Mouse (Mus musculus) liver, embryonic 13.5 days (tissue): ENCODE data around the gene Gas7. TPM values are rescaled to one million over a fixed set of nuclear protein-coding genes. Genes with fewer than 3 reads are reported as not detected.
A peak's percentile ranks its signal among the peaks of the same experiment; 100 is the strongest.

ENCODE experiments used
- ATAC-seq: fragments of 200-750 bp; cut with Nextera tagmentation; 2 replicates; pipeline ENCODE4 v1.8.0; 2017; ENCODE audit warnings: low read depth, mild to moderate bottlenecking, moderate number of reproducible peaks, moderate library complexity
- DNase-seq: peaks from one replicate; pipeline ENCODE4 v3.0.0; 2022
- H3K27ac ChIP-seq: fragments of 300-500 bp; sonication (generic); 2 replicates; pipeline ENCODE4 v1.5.1; 2015; ENCODE audit warnings: moderate library complexity, mild to moderate bottlenecking, inconsistent platforms
- H3K27me3 ChIP-seq: fragments of 300-500 bp; sonication (generic); 2 replicates; pipeline ENCODE4 v1.6.1; 2015; ENCODE audit warnings: mild to moderate bottlenecking, inconsistent platforms
- H3K36me3 ChIP-seq: fragments of 300-500 bp; sonication (generic); 2 replicates; pipeline ENCODE4 v1.6.1; 2015; ENCODE audit warnings: mild to moderate bottlenecking, inconsistent platforms
- H3K4me1 ChIP-seq: fragments of 300-500 bp; sonication (generic); replicated peaks from 2 replicates; pipeline ENCODE4 v1.6.1; 2015; ENCODE audit warnings: inconsistent platforms
- H3K4me2 ChIP-seq: fragments of 300-500 bp; sonication (generic); 2 replicates; pipeline ENCODE4 v1.6.1; 2015; ENCODE audit warnings: inconsistent platforms, mild to moderate bottlenecking, moderate library complexity
- H3K4me3 ChIP-seq: fragments of 300-500 bp; sonication (generic); replicated peaks from 2 replicates; pipeline ENCODE4 v1.5.1; 2015; ENCODE audit warnings: mild to moderate bottlenecking, inconsistent platforms
- H3K9ac ChIP-seq: fragments of 300-500 bp; sonication (generic); 2 replicates; pipeline ENCODE4 v1.6.1; 2015; ENCODE audit warnings: mild to moderate bottlenecking, inconsistent platforms
- H3K9me3 ChIP-seq: fragments of 300-500 bp; sonication (generic); replicated peaks from 2 replicates; pipeline ENCODE4 v1.6.1; 2016; ENCODE audit warnings: inconsistent platforms
- WGBS: fragments of 180-500 bp; shearing (Covaris S2); methylation state at CpG from one replicate; pipeline ENCODE4 v1.1.7; 2015; ENCODE audit not compliant: insufficient replicate concordance; 5-methylcytosine and 5-hydroxymethylcytosine counted together
- polyA plus RNA-seq: library from polyadenylated mRNA; unstranded; fragments of >200 nt; fragmentation: Nextera tagmentation; extraction: Ambion mirVana; gene quantifications from 2 replicates; pipeline ENCODE4 v1.2.1, GENCODE M21; 2015

Gene Gas7
- polyA plus RNA-seq, result 1.5 TPM in 2 replicates

DNA sequence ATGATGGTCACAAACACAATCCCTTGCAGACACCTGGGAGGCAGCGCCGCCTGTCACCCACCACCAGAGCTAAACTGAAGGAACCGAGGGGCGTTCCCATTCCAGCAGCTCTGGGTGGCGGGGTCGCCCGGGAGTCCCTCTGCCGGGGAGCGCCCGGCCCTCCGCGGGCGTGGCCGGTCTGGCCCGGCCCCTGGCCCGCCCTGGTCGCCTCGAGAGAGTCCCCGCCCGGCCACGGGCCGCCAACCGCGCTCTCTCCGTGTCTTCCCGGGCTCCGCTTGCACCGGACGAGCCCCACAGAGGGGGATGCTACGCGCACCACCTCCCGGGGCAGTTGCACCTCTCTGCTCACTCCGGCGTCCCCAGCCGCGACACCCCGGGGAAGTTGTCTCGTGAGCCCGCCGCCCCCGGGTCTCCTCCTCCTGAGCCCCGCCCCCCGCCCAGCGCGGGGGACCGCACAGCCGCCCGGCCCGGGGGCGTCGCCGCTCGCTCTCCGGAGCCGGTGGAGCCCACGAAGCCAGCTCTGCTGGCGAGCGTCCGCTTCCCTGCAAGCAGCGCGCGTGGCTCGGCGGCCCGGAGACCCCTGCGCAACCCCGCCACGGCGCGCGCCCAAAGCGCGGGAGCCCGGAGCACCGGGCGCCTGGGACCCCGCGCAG is at the start of gene Gas7:
Gas7 (plus strand) TSS at position 564 of the 653 bp plus-strand sequence.
- DNase-seq (no peak), ATAC-seq (peak; percentile 61)
- Histone ChIP-seq H3K36me3 (no peaks in the 10 kb centered on the region), H3K4me1 (peaks cover 8% of the 10 kb centered on the region; the same call in 1 of the 2 replicates), H3K27ac (no peak within 1 kb of the TSS), H3K9ac (peak within 1 kb of the TSS; percentile 43), H3K9me3 (no peaks in the 10 kb centered on the region), H3K4me3 (peak within 1 kb of the TSS; percentile 59), H3K27me3 (peaks cover 39% of the 10 kb centered on the region), H3K4me2 (peak within 1 kb of the TSS; percentile 76)
- whole genome bisulfite sequencing, result under 1% methylated on average over 76 of the region's 78 CpGs

DNA sequence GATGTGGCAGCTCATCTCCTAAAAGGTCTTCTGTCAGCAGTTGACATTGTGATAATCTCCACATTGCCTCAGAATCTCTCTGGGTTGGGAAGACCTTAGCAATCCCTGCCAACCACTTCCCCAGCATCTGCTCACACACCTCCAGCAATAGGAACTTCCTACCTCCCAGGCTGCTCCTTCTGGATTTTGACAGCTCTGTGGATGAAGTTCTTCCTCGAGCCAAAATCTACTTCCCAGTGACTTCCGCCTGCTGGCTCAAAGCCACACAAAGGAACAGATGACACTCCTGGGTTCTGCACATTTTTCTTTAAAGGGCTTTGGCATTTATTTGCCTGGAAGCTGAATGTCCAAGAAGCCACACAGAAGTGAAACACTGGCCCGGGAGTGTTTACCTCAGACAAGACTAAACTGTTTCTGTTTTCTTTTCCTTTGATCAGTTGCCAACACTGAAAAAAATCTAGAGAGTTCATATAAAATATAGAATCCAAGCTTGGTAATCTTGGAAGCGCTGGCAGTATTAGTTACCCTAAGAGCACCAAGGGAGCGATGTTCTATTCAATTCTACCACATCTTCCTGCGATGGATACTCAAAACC is 40.8 kb upstream of the Gas7 start:
- H3K27ac ChIP-seq, result no peak overlapping the region
- no peak overlapping the region for H3K4me3 ChIP-seq
- H3K4me2 ChIP-seq, result no peak overlapping the region
- H3K9ac ChIP-seq, result no peak overlapping the region
- WGBS, result 59% methylated on average over 6 of the region's 6 CpGs
- H3K4me1 ChIP-seq, result no peaks in the 10 kb centered on the region
- H3K36me3 ChIP-seq, result no peaks in the 10 kb centered on the region
- ATAC-seq (no peak), DNase-seq (no peak)
- H3K27me3 ChIP-seq, result no peaks in the 10 kb centered on the region
- H3K9me3 ChIP-seq, result no peaks in the 10 kb centered on the region

GRCm38 (mm10) chr11:67423575-67423974 is 31.7 kb upstream of the Gas7 start:
- Histone ChIP-seq H3K27ac (no peak overlapping the region), H3K4me2 (no peak overlapping the region), H3K9ac (no peak overlapping the region), H3K27me3 (no peaks in the 10 kb centered on the region), H3K36me3 (no peaks in the 10 kb centered on the region), H3K9me3 (no peaks in the 10 kb centered on the region), H3K4me3 (no peak overlapping the region), H3K4me1 (no peaks in the 10 kb centered on the region)
- no peak for ATAC-seq
- WGBS, result 81% methylated on average over 13 of the region's 13 CpGs
- DNase-seq, result no peak

DNA sequence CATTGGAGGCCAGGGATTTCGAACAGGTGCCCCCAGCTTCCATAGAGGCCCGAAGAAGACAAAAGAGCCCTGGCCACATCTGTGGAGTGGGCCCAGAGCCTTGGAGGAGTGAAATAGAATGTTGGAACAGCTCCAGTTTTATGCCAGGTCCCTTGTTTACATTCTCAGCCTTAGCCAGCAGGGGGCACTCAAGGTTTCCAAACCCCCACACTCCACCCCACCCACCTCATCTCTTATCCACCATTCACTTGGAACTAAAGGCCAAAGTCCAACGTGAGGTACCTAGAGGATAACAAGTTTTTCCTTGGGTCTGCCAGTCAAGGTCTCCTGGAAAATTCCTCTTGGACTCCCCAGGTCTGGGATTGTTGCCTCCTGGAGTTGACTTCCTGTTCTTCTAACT is 27.0 kb upstream of the Gas7 start:
- Histone ChIP-seq H3K36me3 (no peaks in the 10 kb centered on the region), H3K27ac (no peak overlapping the region), H3K9me3 (no peaks in the 10 kb centered on the region), H3K9ac (no peak overlapping the region), H3K4me2 (no peak overlapping the region), H3K4me1 (no peaks in the 10 kb centered on the region), H3K27me3 (no peaks in the 10 kb centered on the region), H3K4me3 (no peak overlapping the region)
- WGBS, result 16% methylated on average over 3 of the region's 3 CpGs
- ATAC-seq, result no peak
- peak; percentile 11 for DNase-seq

DNA sequence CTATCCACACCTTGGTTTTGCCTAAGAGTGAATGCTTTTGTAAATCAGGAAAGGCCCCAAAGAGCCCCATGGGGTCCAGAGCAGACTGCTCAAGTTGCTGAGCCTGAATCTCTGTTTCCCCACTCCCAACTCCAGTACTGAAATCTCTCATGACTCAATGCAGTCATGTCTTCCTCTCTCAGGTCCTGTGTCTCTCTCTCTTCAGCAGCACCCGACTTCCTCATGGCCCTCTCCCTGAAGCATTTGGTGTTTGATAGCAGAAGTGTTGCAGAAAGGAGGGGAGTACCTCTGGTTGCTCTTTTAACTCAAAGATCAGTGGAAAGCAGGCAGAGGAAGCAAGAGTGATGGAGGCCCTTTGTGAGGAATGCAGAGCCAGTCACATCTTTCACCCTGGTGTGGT is 25.4 kb upstream of the Gas7 start:
- Histone ChIP-seq H3K27ac (no peak overlapping the region), H3K27me3 (no peaks in the 10 kb centered on the region), H3K9ac (no peak overlapping the region), H3K4me2 (no peak overlapping the region), H3K36me3 (no peaks in the 10 kb centered on the region), H3K4me1 (no peaks in the 10 kb centered on the region), H3K4me3 (no peak overlapping the region), H3K9me3 (no peaks in the 10 kb centered on the region)
- 15% methylated on average over 1 of the region's 1 CpGs for WGBS
- DNase-seq (no peak), ATAC-seq (no peak)

GRCm38 (mm10) chr11:67431116-67431645 is 24.1 kb upstream of the Gas7 start:
- no peaks in the 10 kb centered on the region for H3K36me3 ChIP-seq
- no peak overlapping the region for H3K9ac ChIP-seq
- H3K4me3 ChIP-seq, result no peak overlapping the region
- no peaks in the 10 kb centered on the region for H3K27me3 ChIP-seq
- DNase-seq, result no peak
- no peak for ATAC-seq
- no peaks in the 10 kb centered on the region for H3K4me1 ChIP-seq
- WGBS, result 44% methylated on average over 14 of the region's 14 CpGs
- H3K4me2 ChIP-seq, result no peak overlapping the region
- H3K27ac ChIP-seq, result no peak overlapping the region
- H3K9me3 ChIP-seq, result no peaks in the 10 kb centered on the region

DNA sequence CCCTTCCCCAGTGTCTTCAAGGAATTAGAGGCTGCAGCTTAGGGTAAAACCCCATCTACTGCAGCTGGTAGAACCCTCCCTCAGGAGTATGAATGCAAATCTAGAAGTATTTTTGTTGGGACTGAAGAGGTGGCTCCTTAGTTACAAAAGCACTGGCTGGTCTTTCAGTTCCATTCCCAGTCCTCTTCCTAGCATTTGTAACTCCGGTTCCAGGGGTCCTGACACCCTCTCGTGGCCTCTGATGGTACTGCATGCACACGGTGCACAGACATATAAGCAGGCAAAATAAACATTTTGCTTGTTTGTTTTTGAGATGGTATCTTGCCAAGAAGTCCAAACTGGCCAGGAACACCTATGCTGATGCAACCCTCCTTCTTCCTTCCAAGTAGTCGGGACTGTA is 23.4 kb upstream of the Gas7 start:
- WGBS, result 57% methylated on average over 4 of the region's 4 CpGs
- Histone ChIP-seq H3K4me1 (no peaks in the 10 kb centered on the region), H3K9me3 (no peaks in the 10 kb centered on the region), H3K4me2 (no peak overlapping the region), H3K4me3 (no peak overlapping the region), H3K9ac (no peak overlapping the region), H3K27ac (no peak overlapping the region), H3K27me3 (no peaks in the 10 kb centered on the region), H3K36me3 (no peaks in the 10 kb centered on the region)
- ATAC-seq, result no peak
- no peak for DNase-seq

DNA sequence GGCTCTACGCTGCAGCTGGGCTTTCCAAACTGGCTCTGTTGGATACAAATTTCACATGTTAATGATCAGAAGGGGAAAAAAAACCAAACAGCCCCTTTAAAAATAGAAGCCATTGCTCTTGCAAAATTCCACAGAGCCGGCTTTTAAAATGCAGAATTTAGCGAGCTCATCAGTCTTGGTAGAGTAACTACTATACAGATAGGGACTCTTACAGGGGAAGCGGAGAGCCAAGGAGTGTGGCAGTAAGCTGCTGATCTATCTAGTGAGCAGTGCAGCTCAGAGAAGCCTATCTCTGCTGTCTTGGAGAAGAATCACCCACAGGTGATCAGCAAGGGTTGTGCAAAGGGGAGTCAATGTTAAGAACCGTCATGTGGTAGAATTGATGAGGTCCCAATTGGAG is 21.5 kb upstream of the Gas7 start:
- no peaks in the 10 kb centered on the region for H3K4me1 ChIP-seq
- WGBS, result 68% methylated on average over 5 of the region's 5 CpGs
- H3K4me3 ChIP-seq, result no peak overlapping the region
- no peaks in the 10 kb centered on the region for H3K9me3 ChIP-seq
- no peak overlapping the region for H3K4me2 ChIP-seq
- H3K36me3 ChIP-seq, result no peaks in the 10 kb centered on the region
- no peaks in the 10 kb centered on the region for H3K27me3 ChIP-seq
- H3K27ac ChIP-seq, result no peak overlapping the region
- no peak overlapping the region for H3K9ac ChIP-seq
- ATAC-seq, result no peak
- DNase-seq, result no peak

DNA sequence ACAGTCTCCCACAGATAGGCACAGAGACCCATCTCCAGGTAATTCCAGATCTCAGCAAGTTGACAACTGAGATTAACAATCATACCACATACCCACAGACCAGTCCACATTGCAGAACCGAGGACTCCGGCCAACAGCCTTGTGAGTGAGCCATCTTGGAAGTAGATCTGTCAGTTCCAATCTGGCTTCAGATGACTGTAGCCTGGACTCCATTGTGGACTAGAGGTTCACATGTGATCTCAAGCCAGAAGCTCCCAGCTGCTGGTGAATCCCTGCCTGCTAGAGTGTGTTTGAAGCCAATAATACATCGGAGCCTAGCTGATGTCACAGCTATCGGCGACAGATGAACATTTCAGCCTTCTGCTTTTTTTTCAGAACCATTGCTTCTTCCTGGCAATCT is 16.5 kb upstream of the Gas7 start:
- no peak for ATAC-seq
- no peaks in the 10 kb centered on the region for H3K27me3 ChIP-seq
- 75% methylated on average over 5 of the region's 5 CpGs for WGBS
- H3K36me3 ChIP-seq, result no peaks in the 10 kb centered on the region
- no peak overlapping the region for H3K27ac ChIP-seq
- H3K9ac ChIP-seq, result no peak overlapping the region
- H3K4me1 ChIP-seq, result no peaks in the 10 kb centered on the region
- no peak for DNase-seq
- H3K9me3 ChIP-seq, result no peaks in the 10 kb centered on the region
- H3K4me3 ChIP-seq, result no peak overlapping the region
- H3K4me2 ChIP-seq, result no peak overlapping the region

DNA sequence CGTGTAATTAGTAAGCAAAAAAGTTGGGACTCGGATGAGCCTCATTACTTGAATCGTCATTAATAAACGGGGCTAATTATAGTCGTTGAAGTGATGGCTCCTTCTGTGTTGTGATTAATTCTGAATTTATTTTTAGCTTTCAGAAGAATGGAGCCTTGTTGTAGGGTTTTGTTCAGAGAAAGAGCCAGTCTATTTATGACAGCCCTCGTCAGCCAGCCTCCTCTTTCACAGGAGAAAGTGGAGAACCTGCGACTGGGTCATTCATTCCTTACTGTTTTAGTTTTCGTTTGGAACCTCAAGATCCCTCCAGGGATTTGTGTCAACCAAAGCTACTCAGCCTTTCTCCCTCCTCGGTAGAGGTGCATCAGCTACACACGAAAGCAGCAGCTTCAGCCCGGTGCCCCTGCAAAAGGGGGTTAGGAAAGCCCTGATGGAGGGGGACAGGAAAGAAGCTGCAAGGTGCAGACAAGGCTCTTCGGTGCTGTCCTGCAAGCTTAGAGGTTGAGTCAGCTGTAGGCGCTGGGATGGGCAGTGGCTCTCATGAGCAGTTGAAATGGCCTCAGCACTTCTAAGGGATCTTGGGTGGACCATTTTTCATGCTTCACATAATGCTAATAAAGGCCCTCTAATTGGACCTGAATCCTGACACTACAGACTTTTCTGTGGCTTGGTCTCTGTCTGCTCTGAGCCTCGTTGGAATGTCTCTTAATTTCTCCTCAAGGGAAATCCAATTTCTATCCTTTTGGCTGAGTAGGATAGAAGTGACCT is 10.0 kb upstream of the Gas7 start:
- H3K9me3 ChIP-seq, result no peaks in the 10 kb centered on the region
- H3K4me1 ChIP-seq, result no peaks in the 10 kb centered on the region
- no peaks in the 10 kb centered on the region for H3K27me3 ChIP-seq
- 57% methylated on average over 14 of the region's 14 CpGs for WGBS
- ATAC-seq, result no peak
- H3K4me3 ChIP-seq, result no peak overlapping the region
- no peak overlapping the region for H3K27ac ChIP-seq
- no peaks in the 10 kb centered on the region for H3K36me3 ChIP-seq
- H3K9ac ChIP-seq, result no peak overlapping the region
- no peak overlapping the region for H3K4me2 ChIP-seq
- DNase-seq, result no peak

DNA sequence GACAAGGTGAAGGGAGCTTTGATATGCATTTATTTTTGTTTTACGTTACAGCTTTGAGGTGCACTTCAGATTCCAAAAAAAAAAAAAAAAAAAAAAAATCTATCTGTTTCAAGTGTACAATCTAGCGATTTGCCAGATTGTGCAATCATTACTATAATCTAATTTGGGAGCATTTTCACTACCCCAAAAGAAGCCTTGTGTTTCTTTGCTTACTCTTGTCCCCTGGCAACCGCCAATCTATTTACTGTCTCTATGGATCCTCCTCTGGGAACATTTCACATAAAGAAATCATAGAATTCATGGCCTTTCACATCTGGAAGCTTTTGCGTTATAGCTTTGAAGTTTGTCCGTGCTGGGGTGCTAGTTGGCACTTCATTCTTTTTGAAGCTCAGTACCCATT is 3.7 kb upstream of the Gas7 start:
- Histone ChIP-seq H3K4me3 (no peak overlapping the region), H3K9me3 (no peaks in the 10 kb centered on the region), H3K27me3 (peaks cover 26% of the 10 kb centered on the region), H3K36me3 (no peaks in the 10 kb centered on the region), H3K4me1 (peaks cover 8% of the 10 kb centered on the region; the same call in 1 of the 2 replicates), H3K27ac (no peak overlapping the region), H3K4me2 (no peak overlapping the region), H3K9ac (no peak overlapping the region)
- 72% methylated on average over 5 of the region's 5 CpGs for WGBS
- ATAC-seq (no peak), DNase-seq (no peak)
